Mouse (Mus musculus) G1E (cell line): ENCODE measurements around the gene Prkca. TPM values are rescaled to one million over a fixed set of nuclear protein-coding genes. Genes with fewer than 3 reads are reported as not detected.

Source experiments
- ATAC-seq: 2 replicates; pipeline ENCODE4 v1.8.0; 2016; ENCODE audit warnings: mild to moderate bottlenecking; ENCODE audit not compliant: insufficient number of reproducible peaks, poor library complexity, low FRiP score, severe bottlenecking; ENCODE audit errors: extremely low read depth
- DNase-seq: peaks from one replicate; pipeline ENCODE4 v3.0.0; 2012; ENCODE audit warnings: low spot score
- H3K27me3 ChIP-seq: 2 replicates; pipeline ENCODE4 v1.6.1; 2012; ENCODE audit warnings: mild to moderate bottlenecking, low read length, inconsistent platforms; ENCODE audit not compliant: insufficient read depth
- H3K36me3 ChIP-seq: replicated peaks from 2 replicates; pipeline ENCODE3; 2012; ENCODE audit warnings: mild to moderate bottlenecking, inconsistent platforms
- H3K4me1 ChIP-seq: 2 replicates; pipeline ENCODE4 v1.6.1; 2012; ENCODE audit warnings: low read depth, low read length, inconsistent platforms, mixed read lengths; ENCODE audit not compliant: insufficient read depth
- H3K4me3 ChIP-seq: 2 replicates; pipeline ENCODE4 v1.5.1; 2012; ENCODE audit warnings: low read depth, mild to moderate bottlenecking, inconsistent platforms, low read length, moderate library complexity, mixed read lengths
- H3K9me3 ChIP-seq: replicated peaks from 2 replicates; pipeline ENCODE4 v1.6.1; 2012; ENCODE audit warnings: inconsistent platforms
- CTCF ChIP-seq: IDR thresholded peaks from 2 replicates; pipeline ENCODE4 v1.5.1; 2012; ENCODE audit warnings: low read depth, low read length, inconsistent platforms, mixed read lengths
- GATA1 ChIP-seq: IDR thresholded peaks from 2 replicates; pipeline ENCODE4 v1.6.1; 2012; ENCODE audit warnings: borderline replicate concordance, low read length, inconsistent platforms, mixed read lengths
- GATA2 ChIP-seq: IDR thresholded peaks from 2 replicates; pipeline ENCODE4 v1.6.1; 2012; ENCODE audit warnings: low read depth, low read length, inconsistent platforms, borderline replicate concordance
- POLR2AphosphoS5 ChIP-seq: IDR thresholded peaks from 2 replicates; pipeline ENCODE4 v1.6.1; 2012; ENCODE audit warnings: low read depth, low read length, inconsistent platforms; ENCODE audit not compliant: insufficient replicate concordance
- TAL1 ChIP-seq: conservative IDR thresholded peaks from 2 replicates; pipeline ENCODE4 v1.6.1; 2012; ENCODE audit warnings: low read depth, low read length, inconsistent platforms, mixed read lengths
- polyA plus RNA-seq: library from polyadenylated mRNA; stranded (reverse); fragments of >175 nt; gene quantifications from 2 replicates; pipeline ENCODE4 v1.2.3, GENCODE M21; 2012
- total RNA-seq, 2 experiments: library from RNA; stranded (forward) in 1 of 2; stranded (reverse) in 1 of 2; fragments of 200-1000 nt in 1 of 2; fragments of >200 nt in 1 of 2; fragmentation: Nextera tagmentation in 1 of 2; gene quantifications; 2 replicates each; pipeline ENCODE4 v1.2.3; 2014 to 2017

Gene Prkca
- total and polyA plus RNA-seq, 3 experiments, result 0.11 TPM; not detected in 2

GRCm38 (mm10) chr11:108360983-108361382 lies 17.3 kb upstream of the Prkca start:
- no peak for TF ChIP-seq GATA1
- no peak for TF ChIP-seq GATA2
- TF ChIP-seq POLR2AphosphoS5, result no peak
- TF ChIP-seq TAL1, result no peak
- no peak for TF ChIP-seq CTCF
- ATAC-seq, result no peak
- Histone ChIP-seq H3K4me1 (no peaks in the 10 kb centered on the region), H3K36me3 (no peaks in the 10 kb centered on the region), H3K27me3 (no peaks in the 10 kb centered on the region), H3K4me3 (no peak overlapping the region), H3K9me3 (peaks cover 23% of the 10 kb centered on the region)
- no peak for DNase-seq

DNA sequence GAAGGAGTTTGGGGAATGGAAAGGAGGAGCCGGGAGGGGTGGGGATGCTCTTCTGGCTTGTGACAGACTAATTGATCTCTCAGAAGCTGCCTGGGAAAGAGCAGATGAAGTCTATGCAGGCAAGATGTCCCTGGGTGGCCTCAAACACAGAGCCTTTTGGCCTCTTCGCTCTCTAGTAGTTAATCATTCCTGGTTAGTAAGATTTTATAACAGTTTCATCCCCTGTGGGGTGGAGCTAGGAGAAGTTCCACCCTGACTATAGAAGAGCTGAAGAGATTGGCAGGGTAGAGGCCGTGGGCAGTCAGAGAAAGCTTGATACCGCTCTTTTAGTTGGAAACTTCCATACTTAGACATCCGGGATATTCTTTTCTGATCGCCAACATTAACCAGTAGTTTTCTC lies 15.2 kb upstream of the Prkca start:
- peaks cover 21% of the 10 kb centered on the region for H3K9me3 ChIP-seq
- no peak overlapping the region for H3K4me3 ChIP-seq
- DNase-seq (no peak), ATAC-seq (no peak)
- H3K36me3 ChIP-seq, result no peaks in the 10 kb centered on the region
- no peak for TF ChIP-seq GATA1
- TF ChIP-seq GATA2, result no peak
- no peak for TF ChIP-seq TAL1
- TF ChIP-seq CTCF, result no peak
- H3K27me3 ChIP-seq, result no peaks in the 10 kb centered on the region
- no peaks in the 10 kb centered on the region for H3K4me1 ChIP-seq

GRCm38 (mm10) chr11:108356020-108356419 lies 12.3 kb upstream of the Prkca start:
- DNase-seq (no peak), ATAC-seq (no peak)
- no peak overlapping the region for H3K4me3 ChIP-seq
- peaks cover 23% of the 10 kb centered on the region for H3K9me3 ChIP-seq
- TF ChIP-seq CTCF (no peak), GATA1 (no peak), POLR2AphosphoS5 (no peak), TAL1 (no peak), GATA2 (no peak)
- H3K36me3 ChIP-seq, result no peaks in the 10 kb centered on the region
- no peaks in the 10 kb centered on the region for H3K27me3 ChIP-seq
- no peaks in the 10 kb centered on the region for H3K4me1 ChIP-seq

DNA sequence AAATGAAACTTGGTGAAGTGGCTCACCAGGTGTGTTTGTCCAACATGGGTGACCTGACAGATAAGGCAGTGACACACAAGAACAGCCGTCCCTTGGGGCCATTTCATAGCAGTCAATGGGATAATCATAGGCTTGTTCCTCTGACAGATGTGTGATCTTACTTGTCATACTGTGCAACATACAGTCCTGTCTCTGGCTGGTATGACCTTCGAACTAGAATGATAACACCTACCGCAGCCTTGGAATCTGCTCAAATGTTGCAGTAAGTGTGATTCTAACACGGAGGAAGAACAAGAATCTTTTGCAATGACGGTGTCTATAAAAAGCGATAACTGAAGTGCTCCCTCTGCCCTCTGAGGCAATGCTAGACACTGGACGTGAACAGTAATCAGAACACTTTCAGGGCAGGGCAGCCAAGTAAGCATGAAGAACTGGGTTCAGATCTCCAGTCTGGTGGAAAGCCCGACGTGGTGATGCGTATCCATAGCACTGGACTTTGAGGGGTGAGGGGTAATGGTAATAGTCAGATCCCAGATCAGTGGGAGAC lies 9.2 kb upstream of the Prkca start:
- ATAC-seq (no peak), DNase-seq (no peak)
- Histone ChIP-seq H3K27me3 (no peaks in the 10 kb centered on the region), H3K4me3 (no peak overlapping the region), H3K4me1 (no peaks in the 10 kb centered on the region), H3K9me3 (peaks cover 17% of the 10 kb centered on the region), H3K36me3 (no peaks in the 10 kb centered on the region)
- no peak for TF ChIP-seq POLR2AphosphoS5
- TF ChIP-seq GATA2, result no peak
- TF ChIP-seq GATA1, result no peak
- TF ChIP-seq TAL1, result no peak
- no peak for TF ChIP-seq CTCF

- H3K4me1 ChIP-seq, result no peaks in the 10 kb centered on the region
- no peak for TF ChIP-seq TAL1
- TF ChIP-seq GATA2, result no peak
- TF ChIP-seq GATA1, result no peak
- TF ChIP-seq CTCF, result no peak
- no peak for TF ChIP-seq POLR2AphosphoS5
- H3K4me3 ChIP-seq, result no peak overlapping the region
- no peaks in the 10 kb centered on the region for H3K36me3 ChIP-seq
- H3K9me3 ChIP-seq, result peaks cover 24% of the 10 kb centered on the region
- ATAC-seq, result no peak
- DNase-seq, result no peak
- no peaks in the 10 kb centered on the region for H3K27me3 ChIP-seq
Observed at GRCm38 (mm10) chr11:108350799-108351198, 7.1 kb upstream of the Prkca start.

DNA sequence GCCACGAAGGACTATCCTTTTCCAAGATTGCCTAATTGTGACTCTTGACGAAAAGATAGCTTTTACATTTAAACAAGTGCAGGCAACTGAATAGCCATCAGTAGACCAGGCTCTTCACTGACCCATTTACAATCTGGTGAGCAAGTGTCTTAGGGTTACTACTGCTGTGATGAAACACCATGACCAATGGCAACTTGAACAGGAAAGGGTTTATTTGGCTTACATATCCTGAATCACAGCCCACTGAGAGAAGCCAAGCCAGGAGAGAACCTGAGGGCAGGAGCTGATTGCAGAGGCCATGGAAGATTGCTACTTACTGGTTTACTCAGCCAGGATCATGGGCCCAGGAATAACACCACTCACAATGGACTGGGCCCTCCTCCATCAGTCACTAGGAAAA lies 1.6 kb upstream of the Prkca start:
- Histone ChIP-seq H3K36me3 (no peaks in the 10 kb centered on the region), H3K4me1 (no peaks in the 10 kb centered on the region), H3K27me3 (no peaks in the 10 kb centered on the region), H3K9me3 (peaks cover 35% of the 10 kb centered on the region), H3K4me3 (no peak overlapping the region)
- DNase-seq, result no peak
- no peak for ATAC-seq
- no peak for TF ChIP-seq GATA2
- no peak for TF ChIP-seq GATA1
- no peak for TF ChIP-seq POLR2AphosphoS5
- TF ChIP-seq TAL1, result no peak
- TF ChIP-seq CTCF, result no peak

DNA sequence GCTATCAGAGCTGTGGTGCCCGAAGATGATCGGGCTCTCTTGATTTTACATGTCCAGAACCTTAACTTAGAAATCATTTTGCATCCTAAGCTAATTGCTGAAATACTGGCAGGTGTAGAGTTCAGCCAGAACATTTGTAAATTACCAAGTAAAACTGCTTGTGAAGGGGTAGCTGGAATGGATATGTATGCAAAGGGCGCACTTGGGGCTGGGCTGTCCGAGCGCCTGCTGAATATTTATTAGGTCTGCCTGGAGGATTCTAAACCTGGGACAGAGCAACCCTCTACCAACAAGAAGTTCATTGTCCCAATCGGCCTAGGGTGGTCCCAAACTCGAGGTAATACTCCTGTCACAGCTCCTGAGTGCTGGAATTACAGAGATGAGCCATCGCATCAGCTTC lies 1.0 kb upstream of the Prkca start:
- ATAC-seq (no peak), DNase-seq (no peak)
- H3K27me3 ChIP-seq, result no peaks in the 10 kb centered on the region
- no peak overlapping the region for H3K4me3 ChIP-seq
- TF ChIP-seq POLR2AphosphoS5, result no peak
- TF ChIP-seq GATA2, result no peak
- no peak for TF ChIP-seq GATA1
- no peak for TF ChIP-seq CTCF
- peaks cover 35% of the 10 kb centered on the region for H3K9me3 ChIP-seq
- H3K36me3 ChIP-seq, result no peaks in the 10 kb centered on the region
- H3K4me1 ChIP-seq, result no peaks in the 10 kb centered on the region
